Mouse (Mus musculus): ENCODE results near the gene Kctd19. TPM values are rescaled to one million over a fixed set of nuclear protein-coding genes. Genes with fewer than 3 reads are reported as not detected.

Gene Kctd19
- polyA plus RNA-seq (2015; fragmentation: Illumina TruSeq; extraction: RNeasy Lipid Tissue Mini Kit (QIAGEN cat#74804); ENCODE audit: insufficient read depth, low read depth, low replicate concordance): not detected

DNA sequence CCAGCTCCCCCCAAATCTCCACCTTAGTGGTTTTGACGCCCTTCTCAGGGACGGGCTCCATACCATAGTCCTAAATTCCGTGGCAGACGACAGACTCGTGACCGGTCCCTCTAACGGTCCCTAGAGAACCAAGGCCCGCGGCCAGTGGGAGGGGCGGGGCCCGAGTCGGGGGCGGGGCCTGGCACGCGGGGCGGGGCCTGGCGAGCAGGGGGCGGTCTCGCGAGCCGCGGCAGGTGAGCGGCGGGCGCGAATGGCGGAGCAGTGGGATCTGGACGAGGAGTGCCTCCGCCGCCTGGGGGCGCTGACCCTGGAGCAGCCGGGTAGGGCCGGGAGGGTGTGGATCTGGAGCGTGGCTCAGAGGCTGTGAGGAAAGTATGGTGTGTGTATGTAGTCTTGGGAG lies at the start of gene Kctd19, which contains the start of gene Lrrc36:
Kctd19 (minus strand) TSS at position 112 of the 400 bp plus-strand sequence.
Lrrc36 (plus strand) TSS at position 181 of the 400 bp plus-strand sequence.

DNA sequence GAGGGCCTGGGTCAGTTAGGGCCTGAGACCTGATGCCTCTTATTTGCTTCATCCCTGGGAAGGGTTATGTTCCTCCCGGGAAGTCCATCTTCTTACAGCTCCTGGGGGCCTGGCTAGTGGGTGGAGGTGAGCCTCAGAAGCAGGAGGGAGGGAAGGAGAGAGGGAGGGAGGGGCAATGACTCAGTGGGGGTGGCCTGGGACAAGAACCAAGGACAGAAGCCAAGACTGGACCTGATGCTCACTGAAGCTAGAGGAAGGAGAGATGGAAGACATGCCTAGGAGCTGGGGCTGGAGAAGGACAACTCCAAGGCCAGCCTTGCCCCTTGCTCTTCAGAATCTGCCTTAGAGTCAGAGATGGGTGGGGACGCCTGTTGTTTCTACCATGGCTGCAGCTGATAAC lies 40.3 kb downstream of the Kctd19 start, which contains the start of gene Plekhg4:
Plekhg4 (plus strand) TSS at position 243 of the 400 bp plus-strand sequence.

DNA sequence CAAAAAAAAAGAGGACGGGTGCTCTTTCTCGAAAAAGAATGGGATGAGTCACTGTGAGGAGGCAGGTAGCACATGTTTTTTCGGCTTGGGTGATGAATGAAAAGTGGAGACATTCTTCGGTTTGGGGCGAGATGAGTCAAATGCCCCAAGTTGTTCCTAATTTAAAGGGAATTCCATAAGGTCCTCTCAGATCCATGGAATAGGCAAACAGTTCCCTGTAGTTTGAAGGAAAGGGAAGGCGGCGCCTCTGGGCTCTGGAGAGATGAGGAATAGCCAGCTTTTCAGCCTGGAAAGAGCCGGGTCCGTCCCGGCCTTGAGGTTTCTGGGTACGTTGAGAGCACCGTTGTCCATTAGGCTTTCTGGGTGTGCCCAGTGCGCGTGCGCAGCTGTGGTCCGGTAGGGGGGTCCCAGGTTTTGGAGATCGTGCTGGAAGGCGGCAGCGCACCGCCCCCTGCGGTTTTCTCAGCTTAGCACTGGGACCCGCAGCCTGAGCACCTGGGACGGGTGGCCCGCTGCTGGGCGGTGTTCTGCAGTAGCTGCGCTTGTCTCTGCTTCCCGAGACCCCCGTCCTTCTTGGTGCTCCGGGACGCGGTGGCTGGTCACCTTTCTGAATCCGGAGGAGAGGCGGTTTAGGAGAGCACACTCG lies 64.7 kb downstream of the Kctd19 start, which contains the start of gene Slc9a5:
Slc9a5 (plus strand) TSS at position 394 of the 646 bp plus-strand sequence.

DNA sequence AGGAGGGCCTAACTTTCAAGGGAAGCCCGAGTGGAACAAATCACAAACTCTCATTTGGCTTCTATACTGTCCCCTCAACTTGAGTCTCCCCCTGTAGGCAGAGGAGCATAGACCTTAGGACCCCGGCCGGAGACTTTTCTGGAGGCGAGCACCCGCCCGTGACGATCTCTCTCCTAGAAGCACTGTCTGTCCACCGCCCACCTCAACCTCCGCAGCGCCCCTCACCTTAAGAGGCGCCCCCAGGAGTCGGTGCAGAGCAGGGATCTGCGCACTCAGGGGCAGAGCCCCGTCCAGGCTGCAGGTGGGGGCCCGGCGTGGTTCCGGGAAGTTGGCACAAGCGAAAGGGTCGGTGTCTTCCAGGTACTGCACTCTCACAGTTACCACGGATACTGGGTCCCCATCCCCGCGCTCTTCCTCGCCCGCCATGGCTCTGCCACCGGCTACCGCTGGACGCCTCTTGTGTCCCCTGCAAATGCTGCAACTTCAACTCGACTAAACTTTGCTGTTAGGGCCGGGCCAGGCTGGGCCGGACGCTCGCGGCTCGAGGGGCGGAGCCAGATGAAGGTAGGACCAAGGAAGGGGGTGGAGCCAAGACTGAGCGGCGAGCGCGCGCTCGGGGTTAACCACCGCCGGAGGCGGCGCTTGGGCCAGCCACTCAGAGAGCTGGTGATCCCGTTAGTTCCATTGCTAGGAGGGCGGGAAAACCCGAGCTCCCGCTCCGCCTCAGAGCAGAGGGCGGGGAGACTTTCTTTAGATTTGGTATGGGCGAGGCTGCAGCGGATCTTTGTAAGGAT lies 65.7 kb downstream of the Kctd19 start, which contains the start of gene Fhod1:
Fhod1 (minus strand) TSS at position 526 of the 794 bp plus-strand sequence.

Other genes with a start within 250 kb of the Kctd19 start
- gene Cbfb, start 242.8 kb downstream of the Kctd19 start, polyA plus RNA-seq (2015; fragmentation: Illumina TruSeq; extraction: RNeasy Lipid Tissue Mini Kit (QIAGEN cat#74804); ENCODE audit: insufficient read depth, low read depth, low replicate concordance): 4.9 TPM
- 9.7 TPM for gene D230025D16Rik, start 188.4 kb downstream of the Kctd19 start, polyA plus RNA-seq (2015; fragmentation: Illumina TruSeq; extraction: RNeasy Lipid Tissue Mini Kit (QIAGEN cat#74804); ENCODE audit: insufficient read depth, low read depth, low replicate concordance)
- gene B3gnt9, start 158.3 kb downstream of the Kctd19 start, polyA plus RNA-seq (2015; fragmentation: Illumina TruSeq; extraction: RNeasy Lipid Tissue Mini Kit (QIAGEN cat#74804); ENCODE audit: insufficient read depth, low read depth, low replicate concordance): 3.1 TPM
- gene Tradd, start 148.9 kb downstream of the Kctd19 start, polyA plus RNA-seq (2015; fragmentation: Illumina TruSeq; extraction: RNeasy Lipid Tissue Mini Kit (QIAGEN cat#74804); ENCODE audit: insufficient read depth, low read depth, low replicate concordance): 5.1 TPM
- 1.3 TPM for gene Fbxl8, start 148.9 kb downstream of the Kctd19 start, polyA plus RNA-seq (2015; fragmentation: Illumina TruSeq; extraction: RNeasy Lipid Tissue Mini Kit (QIAGEN cat#74804); ENCODE audit: insufficient read depth, low read depth, low replicate concordance)
- 2.9 TPM for gene Hsf4, start 143.7 kb downstream of the Kctd19 start, polyA plus RNA-seq (2015; fragmentation: Illumina TruSeq; extraction: RNeasy Lipid Tissue Mini Kit (QIAGEN cat#74804); ENCODE audit: insufficient read depth, low read depth, low replicate concordance)
- 0.33 TPM for gene Nol3, start 137.4 kb downstream of the Kctd19 start, polyA plus RNA-seq (2015; fragmentation: Illumina TruSeq; extraction: RNeasy Lipid Tissue Mini Kit (QIAGEN cat#74804); ENCODE audit: insufficient read depth, low read depth, low replicate concordance)
- 0.63 TPM for gene 4931428F04Rik, start 123.6 kb downstream of the Kctd19 start, polyA plus RNA-seq (2015; fragmentation: Illumina TruSeq; extraction: RNeasy Lipid Tissue Mini Kit (QIAGEN cat#74804); ENCODE audit: insufficient read depth, low read depth, low replicate concordance)
- gene Exoc3l, start 117.4 kb downstream of the Kctd19 start, polyA plus RNA-seq (2015; fragmentation: Illumina TruSeq; extraction: RNeasy Lipid Tissue Mini Kit (QIAGEN cat#74804); ENCODE audit: insufficient read depth, low read depth, low replicate concordance): 5.2 TPM
- gene E2f4, start 115.8 kb downstream of the Kctd19 start, polyA plus RNA-seq (2015; fragmentation: Illumina TruSeq; extraction: RNeasy Lipid Tissue Mini Kit (QIAGEN cat#74804); ENCODE audit: insufficient read depth, low read depth, low replicate concordance): 15.0 TPM
- 15.3 TPM for gene Elmo3, start 107.9 kb downstream of the Kctd19 start, polyA plus RNA-seq (2015; fragmentation: Illumina TruSeq; extraction: RNeasy Lipid Tissue Mini Kit (QIAGEN cat#74804); ENCODE audit: insufficient read depth, low read depth, low replicate concordance)
- 2.0 TPM for gene Lrrc29, start 87.2 kb downstream of the Kctd19 start, polyA plus RNA-seq (2015; fragmentation: Illumina TruSeq; extraction: RNeasy Lipid Tissue Mini Kit (QIAGEN cat#74804); ENCODE audit: insufficient read depth, low read depth, low replicate concordance)
- gene Tmem208, start 87.1 kb downstream of the Kctd19 start, polyA plus RNA-seq (2015; fragmentation: Illumina TruSeq; extraction: RNeasy Lipid Tissue Mini Kit (QIAGEN cat#74804); ENCODE audit: insufficient read depth, low read depth, low replicate concordance): 35.7 TPM
- 7.3 TPM for gene Fhod1, start 65.5 kb downstream of the Kctd19 start, polyA plus RNA-seq (2015; fragmentation: Illumina TruSeq; extraction: RNeasy Lipid Tissue Mini Kit (QIAGEN cat#74804); ENCODE audit: insufficient read depth, low read depth, low replicate concordance)
- 0.61 TPM for gene Slc9a5, start 64.7 kb downstream of the Kctd19 start, polyA plus RNA-seq (2015; fragmentation: Illumina TruSeq; extraction: RNeasy Lipid Tissue Mini Kit (QIAGEN cat#74804); ENCODE audit: insufficient read depth, low read depth, low replicate concordance)
- gene Plekhg4, start 40.2 kb downstream of the Kctd19 start, polyA plus RNA-seq (2015; fragmentation: Illumina TruSeq; extraction: RNeasy Lipid Tissue Mini Kit (QIAGEN cat#74804); ENCODE audit: insufficient read depth, low read depth, low replicate concordance): not detected
- 1.6 TPM for gene Lrrc36, start 69 bp upstream of the Kctd19 start, polyA plus RNA-seq (2015; fragmentation: Illumina TruSeq; extraction: RNeasy Lipid Tissue Mini Kit (QIAGEN cat#74804); ENCODE audit: insufficient read depth, low read depth, low replicate concordance)
- gene Tppp3, start 58.0 kb upstream of the Kctd19 start, polyA plus RNA-seq (2015; fragmentation: Illumina TruSeq; extraction: RNeasy Lipid Tissue Mini Kit (QIAGEN cat#74804); ENCODE audit: insufficient read depth, low read depth, low replicate concordance): 31.3 TPM
- gene Zdhhc1, start 83.4 kb upstream of the Kctd19 start, polyA plus RNA-seq (2015; fragmentation: Illumina TruSeq; extraction: RNeasy Lipid Tissue Mini Kit (QIAGEN cat#74804); ENCODE audit: insufficient read depth, low read depth, low replicate concordance): 13.1 TPM
- gene Hsd11b2, start 105.3 kb upstream of the Kctd19 start, polyA plus RNA-seq (2015; fragmentation: Illumina TruSeq; extraction: RNeasy Lipid Tissue Mini Kit (QIAGEN cat#74804); ENCODE audit: insufficient read depth, low read depth, low replicate concordance): not detected
- gene Atp6v0d1, start 152.5 kb upstream of the Kctd19 start, polyA plus RNA-seq (2015; fragmentation: Illumina TruSeq; extraction: RNeasy Lipid Tissue Mini Kit (QIAGEN cat#74804); ENCODE audit: insufficient read depth, low read depth, low replicate concordance): 29.8 TPM
- gene Ripor1, start 191.8 kb upstream of the Kctd19 start, polyA plus RNA-seq (2015; fragmentation: Illumina TruSeq; extraction: RNeasy Lipid Tissue Mini Kit (QIAGEN cat#74804); ENCODE audit: insufficient read depth, low read depth, low replicate concordance): 13.9 TPM
- 10.2 TPM for gene Ctcf, start 223.1 kb upstream of the Kctd19 start, polyA plus RNA-seq (2015; fragmentation: Illumina TruSeq; extraction: RNeasy Lipid Tissue Mini Kit (QIAGEN cat#74804); ENCODE audit: insufficient read depth, low read depth, low replicate concordance)
- not detected for gene Agrp, start 223.9 kb upstream of the Kctd19 start, polyA plus RNA-seq (2015; fragmentation: Illumina TruSeq; extraction: RNeasy Lipid Tissue Mini Kit (QIAGEN cat#74804); ENCODE audit: insufficient read depth, low read depth, low replicate concordance)

Measured in pancreas, adult 10 weeks (tissue).